Mouse (Mus musculus): ENCODE measurements around the gene Sult2b1.

The Sult2b1 gene

GRCm38 (mm10) chr7:45800546-45801204 lies 16.2 kb upstream of the Sult2b1 start:
- DNase-seq (ENCODE audit: low spot score): no peak

- no peak for DNase-seq (ENCODE audit: low spot score)
Measured at GRCm38 (mm10) chr7:45800001-45800400, 15.5 kb upstream of the Sult2b1 start.

GRCm38 (mm10) chr7:45798931-45799330 lies 14.5 kb upstream of the Sult2b1 start:
- no peak for DNase-seq (ENCODE audit: low spot score)

DNA sequence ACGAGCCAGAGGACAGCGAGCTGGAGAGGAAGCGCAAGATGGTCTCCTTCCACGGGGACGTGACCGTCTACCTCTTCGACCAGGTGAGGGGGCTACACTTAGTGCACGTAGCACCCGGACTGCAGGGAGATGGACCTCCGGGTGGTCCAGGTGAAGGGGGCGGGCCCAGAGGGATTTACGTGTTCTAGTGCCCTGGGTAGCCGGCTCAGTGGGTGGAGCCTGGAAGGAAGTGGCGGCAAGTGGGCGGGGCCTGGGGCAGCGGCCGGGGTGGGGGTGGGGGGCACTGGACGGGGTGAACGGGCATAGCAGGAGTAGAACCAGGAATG lies 14.0 kb upstream of the Sult2b1 start:
- no peak for DNase-seq (ENCODE audit: low spot score)

- no peak for DNase-seq (ENCODE audit: low spot score)
Measured at GRCm38 (mm10) chr7:45797661-45798510, 13.4 kb upstream of the Sult2b1 start.

- no peak for DNase-seq (ENCODE audit: low spot score)
Measured at GRCm38 (mm10) chr7:45796950-45797349, 12.5 kb upstream of the Sult2b1 start.

GRCm38 (mm10) chr7:45794971-45795370 lies 10.5 kb upstream of the Sult2b1 start:
- DNase-seq (ENCODE audit: low spot score): no peak

- DNase-seq (ENCODE audit: low spot score): no peak
Measured at GRCm38 (mm10) chr7:45793969-45794585, 9.6 kb upstream of the Sult2b1 start.

GRCm38 (mm10) chr7:45793240-45793639 lies 8.8 kb upstream of the Sult2b1 start:
- DNase-seq (ENCODE audit: low spot score): no peak

- no peak for DNase-seq (ENCODE audit: low spot score)
Measured at GRCm38 (mm10) chr7:45791756-45792490, 7.5 kb upstream of the Sult2b1 start.

DNA sequence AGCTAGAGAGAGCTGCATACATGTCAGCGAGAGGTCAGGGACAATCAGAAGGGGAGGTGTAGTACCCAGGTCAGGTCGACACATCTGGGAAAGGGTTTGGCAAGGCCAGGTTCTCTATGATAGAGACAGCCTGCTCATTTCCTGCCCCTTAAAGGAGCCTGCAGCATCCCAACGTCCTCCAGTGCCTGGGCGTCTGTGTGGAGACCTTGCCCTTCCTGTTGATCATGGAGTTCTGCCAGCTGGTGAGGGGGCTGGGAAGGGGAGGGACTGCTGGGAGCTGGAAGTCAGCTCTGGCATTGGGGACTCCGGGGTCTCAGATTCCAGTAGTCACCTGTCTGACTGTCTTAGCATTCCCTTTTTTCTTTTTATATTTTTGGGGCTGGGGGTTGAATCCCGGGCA lies 6.3 kb upstream of the Sult2b1 start:
- no peak for DNase-seq (ENCODE audit: low spot score)

DNA sequence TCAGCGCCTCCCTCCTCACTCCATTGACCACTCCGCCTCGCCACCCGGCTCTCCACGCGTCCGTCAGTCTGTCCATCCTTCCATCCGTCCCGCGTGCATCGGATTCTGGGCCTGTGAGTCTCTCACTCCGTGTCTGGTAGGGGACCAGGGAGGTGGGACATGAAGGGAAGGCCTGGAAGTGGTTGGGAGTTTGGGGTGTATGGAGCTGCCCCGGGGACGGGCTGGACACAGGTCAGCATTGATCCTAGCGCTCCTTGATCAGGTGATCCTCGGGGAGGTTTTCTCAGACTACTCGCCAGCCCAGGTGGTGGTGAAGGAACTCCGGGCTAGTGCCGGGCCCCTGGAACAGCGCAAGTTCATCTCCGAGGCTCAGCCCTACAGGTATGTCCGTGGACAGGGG lies 3.2 kb upstream of the Sult2b1 start:
- DNase-seq (ENCODE audit: low spot score): no peak

DNA sequence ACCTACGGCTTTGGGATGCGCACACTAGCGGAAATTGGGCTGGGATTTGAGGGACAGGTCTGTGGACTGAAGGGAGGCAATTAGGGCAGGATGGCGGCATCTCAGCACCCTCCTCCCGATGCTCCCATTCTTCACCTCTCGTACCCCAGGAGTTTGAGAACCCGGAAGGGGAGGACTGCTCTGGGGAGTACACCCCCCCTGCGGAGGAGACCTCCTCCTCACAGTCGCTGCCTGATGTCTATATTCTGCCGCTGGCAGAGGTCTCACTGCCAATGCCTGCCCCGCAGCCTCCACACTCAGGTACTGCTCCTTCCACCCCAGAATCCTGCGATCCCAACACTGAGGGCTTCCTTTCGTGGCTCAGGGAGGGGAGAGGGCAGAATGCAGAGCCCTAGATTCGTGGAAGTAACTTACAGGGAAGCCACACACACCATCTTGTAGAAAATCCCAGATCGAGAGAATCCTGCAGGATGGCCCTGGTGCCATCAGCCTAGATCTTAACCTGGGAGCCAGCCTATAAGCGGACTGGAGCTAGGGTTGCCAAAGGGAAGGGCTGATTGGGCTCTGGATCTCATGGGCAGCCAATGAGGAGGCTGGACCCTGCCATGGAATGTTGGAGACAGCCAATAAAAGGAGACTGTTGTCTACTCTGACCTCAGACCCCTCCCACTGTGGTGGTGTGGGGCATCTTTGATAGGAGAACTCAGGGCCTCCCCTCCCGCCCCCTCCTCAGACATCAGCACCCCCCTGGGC lies 2.4 kb upstream of the Sult2b1 start:
- DNase-seq (ENCODE audit: low spot score): no peak

DNA sequence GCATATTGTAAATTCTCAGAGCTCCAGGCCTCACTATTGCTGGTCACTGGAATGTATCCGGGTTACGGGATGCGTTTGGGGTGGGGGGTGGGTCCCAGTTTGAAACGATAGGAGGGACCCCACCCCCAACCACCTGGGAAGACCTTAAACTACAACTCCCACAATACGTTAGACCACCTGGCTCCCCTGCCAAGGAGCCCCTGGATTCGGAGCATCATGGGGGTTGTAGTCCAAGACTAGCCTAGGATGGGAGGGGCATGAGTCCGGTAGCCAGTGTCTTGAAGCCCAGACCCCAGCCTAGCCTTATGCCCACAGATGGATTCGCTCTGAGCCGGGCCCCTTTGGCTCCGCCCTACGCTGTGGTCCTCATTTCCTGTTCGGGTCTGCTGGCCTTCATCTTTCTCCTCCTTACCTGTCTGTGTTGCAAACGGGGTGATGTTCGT lies 1.7 kb upstream of the Sult2b1 start:
- no peak for DNase-seq (ENCODE audit: low spot score)

DNA sequence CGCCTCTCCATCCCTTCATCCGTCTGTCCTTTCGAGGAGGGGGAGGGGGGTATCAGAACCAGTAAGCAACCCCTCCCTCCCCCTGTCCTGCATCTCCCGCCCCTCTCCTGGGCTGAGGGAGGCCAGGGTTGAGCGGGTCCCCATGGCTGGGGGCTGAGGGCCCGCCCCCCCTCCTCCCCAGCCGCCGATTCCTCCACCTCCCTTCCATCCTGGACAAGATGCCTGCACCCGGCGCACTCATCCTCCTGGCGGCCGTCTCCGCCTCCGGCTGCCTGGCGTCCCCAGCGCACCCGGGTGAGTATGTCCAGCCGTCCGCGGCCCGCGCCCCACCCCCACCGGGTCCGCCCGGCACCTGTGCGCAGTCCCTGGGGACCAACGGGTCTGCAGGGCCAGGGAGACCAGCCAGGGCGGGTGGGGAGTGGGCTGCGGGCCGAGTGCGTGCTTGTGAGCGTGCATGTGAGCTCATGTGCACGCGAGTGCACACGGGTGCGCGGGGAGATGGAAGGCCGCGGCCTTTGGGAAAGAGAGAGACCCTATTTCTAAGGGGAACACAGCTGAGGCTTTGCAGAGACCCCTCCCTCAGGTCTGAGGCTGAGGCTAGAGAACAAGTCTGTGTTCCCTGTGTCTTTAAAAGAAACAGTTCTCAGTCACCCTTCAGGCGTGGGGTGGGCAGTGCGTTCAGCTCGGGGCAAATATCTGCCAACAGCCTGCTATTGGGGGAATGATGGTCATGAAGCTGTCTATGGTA lies 1.1 kb upstream of the Sult2b1 start:
- DNase-seq (ENCODE audit: low spot score): no peak

DNA sequence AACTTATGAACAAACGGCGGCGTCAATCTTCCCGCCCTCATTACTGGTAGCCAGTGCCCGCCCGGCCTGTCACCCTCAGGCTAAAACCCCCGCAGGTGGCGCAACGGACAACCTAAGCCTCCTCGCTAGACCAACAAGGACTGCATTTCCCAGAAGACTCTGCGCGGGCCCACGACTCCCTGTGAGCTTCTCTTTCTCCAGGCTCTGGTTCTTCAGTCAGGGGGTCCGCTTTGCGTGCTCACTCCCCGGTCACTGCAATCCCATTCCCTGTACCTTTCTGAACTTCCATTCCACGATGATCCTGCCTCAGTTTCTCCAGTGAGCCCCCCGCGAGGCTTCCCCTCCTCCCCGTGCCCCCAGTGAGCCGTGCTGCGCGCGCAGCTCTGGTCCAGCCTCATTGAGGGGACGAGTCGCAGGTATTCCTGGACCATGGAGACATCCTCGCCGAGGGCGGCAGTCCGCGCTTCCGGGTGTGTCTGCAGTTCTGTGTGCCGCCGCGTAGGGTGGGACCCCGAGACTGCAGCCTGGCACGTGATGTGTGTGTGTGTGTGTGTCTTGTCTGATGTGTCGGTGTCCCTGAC lies 868 bp downstream of the Sult2b1 start, which contains the start of gene Lmtk3:
TSS of gene Lmtk3 (plus strand) at position 228 of the 581 bp plus-strand sequence.
- DNase-seq (ENCODE audit: low spot score): no peak

DNA sequence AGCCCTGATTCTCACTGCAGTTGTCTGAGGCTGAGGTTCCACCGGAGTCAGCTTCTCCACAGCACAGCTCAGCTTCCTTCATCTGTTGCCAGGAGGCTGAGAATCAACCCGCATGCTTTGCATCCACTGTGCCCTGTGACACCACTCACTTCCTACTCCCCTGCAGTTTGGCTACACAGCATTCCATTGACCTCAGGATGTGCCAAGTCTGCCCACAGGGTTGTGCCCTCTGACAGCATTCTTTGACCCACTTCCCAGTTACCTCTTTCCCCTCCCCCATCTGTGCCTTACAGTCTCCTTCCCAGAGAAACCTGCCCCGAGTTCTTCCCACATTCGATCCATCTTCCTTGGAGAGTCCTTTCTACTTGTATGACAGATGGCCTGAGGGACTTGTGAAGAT lies 2.2 kb downstream of the Sult2b1 start:
- peak; percentile 41 for DNase-seq (ENCODE audit: low spot score)

DNA sequence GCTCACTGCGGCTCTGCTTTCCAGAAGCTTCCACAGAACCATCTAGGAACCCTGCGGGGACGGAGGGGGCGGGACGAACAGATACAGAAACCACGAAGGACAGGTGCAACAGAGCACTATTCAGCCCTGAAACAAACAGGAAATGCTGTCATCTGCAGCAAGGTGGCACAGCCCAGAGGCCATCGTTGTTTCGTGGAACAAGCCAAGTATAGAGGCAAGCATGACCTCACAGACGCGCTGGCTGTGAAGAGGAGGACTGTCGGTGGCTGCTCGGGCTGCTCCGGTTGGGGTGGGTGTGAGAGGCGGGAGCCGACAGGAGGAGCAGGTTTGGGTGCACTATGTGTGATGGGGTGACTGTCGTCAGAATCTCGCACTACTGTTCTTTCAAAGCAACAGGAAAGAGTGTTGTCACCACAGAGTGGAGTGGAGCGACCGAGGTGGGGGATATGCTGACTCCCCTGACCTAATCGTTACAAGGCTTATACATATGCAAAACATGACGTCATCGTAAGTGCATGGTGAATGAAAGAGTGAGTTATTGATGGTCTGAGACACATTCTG lies 5.3 kb downstream of the Sult2b1 start:
- DNase-seq (ENCODE audit: low spot score): no peak

GRCm38 (mm10) chr7:45775237-45775636 lies 9.2 kb downstream of the Sult2b1 start:
- no peak for DNase-seq (ENCODE audit: low spot score)

DNA sequence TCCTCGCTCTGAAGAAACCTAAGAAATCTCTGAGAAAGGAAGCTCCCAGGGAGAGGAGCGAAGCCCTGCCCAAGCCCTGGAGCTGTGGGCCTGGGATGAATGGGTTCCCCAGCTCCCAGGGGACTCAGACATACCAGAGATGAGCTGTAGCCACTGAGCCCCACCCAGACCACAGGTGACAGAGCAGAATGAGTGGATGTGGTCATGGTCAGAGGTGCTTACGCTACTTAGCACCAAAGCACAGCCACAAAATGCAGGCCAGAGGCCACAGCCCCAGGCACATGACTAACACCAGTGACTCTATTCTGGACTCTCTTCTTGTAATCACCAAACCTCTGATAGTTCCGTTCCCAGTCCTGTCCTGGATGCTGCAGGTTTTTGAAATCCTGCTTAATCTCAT lies 13.4 kb downstream of the Sult2b1 start:
- no peak for DNase-seq (ENCODE audit: low spot score)
